Mouse (Mus musculus) embryonic fibroblast, embryonic 13.5 days (primary cell): ENCODE measurements at regions not wholly inside any gene's neighbourhood (a gene's known extent, or its start where the extent isn't known, plus 50 kb on each side); places are given as distances from the start of the nearest gene placed in this dataset.

Experiments used
- H3K27ac ChIP-seq: 2 replicates; pipeline ENCODE4 v1.5.1; 2012; ENCODE audit warnings: low read length, control low read depth, inconsistent platforms; ENCODE audit not compliant: insufficient read depth
- H3K4me1 ChIP-seq: 2 replicates; pipeline ENCODE4 v1.6.1; 2011; ENCODE audit warnings: low read length; ENCODE audit not compliant: control insufficient read depth, insufficient read depth
- H3K4me3 ChIP-seq: 2 replicates; pipeline ENCODE4 v1.5.1; 2011; ENCODE audit warnings: mild to moderate bottlenecking, control low read depth, low read length; ENCODE audit not compliant: insufficient read depth
- CTCF ChIP-seq: IDR thresholded peaks from 2 replicates; pipeline ENCODE4 v1.5.1; 2011; ENCODE audit warnings: mild to moderate bottlenecking, control low read depth, low read length, moderate library complexity, borderline replicate concordance; ENCODE audit not compliant: insufficient read depth
- POLR2A ChIP-seq: IDR thresholded peaks from 2 replicates; pipeline ENCODE4 v1.6.1; 2011; ENCODE audit warnings: low read depth, mild to moderate bottlenecking, control low read depth, low read length, moderate library complexity

GRCm38 (mm10) chr6:84514623-84515022 lies 79.1 kb downstream of the Cyp26b1 start:
- no peak overlapping the region for H3K4me3 ChIP-seq
- H3K27ac ChIP-seq, result no peak overlapping the region
- no peaks in the 10 kb centered on the region for H3K4me1 ChIP-seq

GRCm38 (mm10) chr6:84508598-84508997 lies 85.1 kb downstream of the Cyp26b1 start:
- Histone ChIP-seq H3K4me3 (no peak overlapping the region), H3K4me1 (no peaks in the 10 kb centered on the region; the same call in 1 of the 2 replicates), H3K27ac (no peak overlapping the region)
- no peak for TF ChIP-seq CTCF
- TF ChIP-seq POLR2A, result no peak

More at GRCm38 (mm10) chr6:84514623-84515022, 79.1 kb downstream of the Cyp26b1 start:
- TF ChIP-seq CTCF (no peak), POLR2A (no peak)

- TF ChIP-seq POLR2A, result no peak
- TF ChIP-seq CTCF, result no peak; the same call in 1 of the 2 replicates
- Histone ChIP-seq H3K4me3 (no peak overlapping the region), H3K27ac (no peak overlapping the region), H3K4me1 (no peaks in the 10 kb centered on the region; the same call in 1 of the 2 replicates)
Measured at GRCm38 (mm10) chr6:84506675-84507074, 87.0 kb downstream of the Cyp26b1 start.

- TF ChIP-seq CTCF, result no peak
- TF ChIP-seq POLR2A, result no peak
- Histone ChIP-seq H3K4me1 (no peaks in the 10 kb centered on the region), H3K4me3 (no peak overlapping the region), H3K27ac (no peak overlapping the region)
Measured at GRCm38 (mm10) chr6:84500255-84500886, 93.3 kb downstream of the Cyp26b1 start.

- H3K4me1 ChIP-seq, result no peaks in the 10 kb centered on the region
Measured at GRCm38 (mm10) chr6:84498076-84498475, 95.6 kb downstream of the Cyp26b1 start.

GRCm38 (mm10) chr6:84493676-84494075 lies 100.0 kb downstream of the Cyp26b1 start:
- Histone ChIP-seq H3K27ac (no peak overlapping the region), H3K4me1 (no peaks in the 10 kb centered on the region; the same call in 1 of the 2 replicates), H3K4me3 (no peak overlapping the region)
- TF ChIP-seq CTCF, result no peak
- no peak for TF ChIP-seq POLR2A

More at GRCm38 (mm10) chr6:84498076-84498475, 95.6 kb downstream of the Cyp26b1 start:
- no peak overlapping the region for H3K27ac ChIP-seq
- H3K4me3 ChIP-seq, result no peak overlapping the region
- TF ChIP-seq POLR2A, result no peak
- no peak for TF ChIP-seq CTCF

- Histone ChIP-seq H3K27ac (no peak overlapping the region), H3K4me3 (no peak overlapping the region)
- TF ChIP-seq POLR2A, result no peak
- no peak for TF ChIP-seq CTCF
Measured at GRCm38 (mm10) chr6:84493169-84493568, 100.5 kb downstream of the Cyp26b1 start.

GRCm38 (mm10) chr6:84492594-84492993 lies 101.1 kb downstream of the Cyp26b1 start:
- Histone ChIP-seq H3K4me3 (no peak overlapping the region), H3K27ac (no peak overlapping the region), H3K4me1 (no peaks in the 10 kb centered on the region; the same call in 1 of the 2 replicates)
- TF ChIP-seq POLR2A, result no peak
- no peak for TF ChIP-seq CTCF

More at GRCm38 (mm10) chr6:84493169-84493568, 100.5 kb downstream of the Cyp26b1 start:
- no peaks in the 10 kb centered on the region; the same call in 1 of the 2 replicates for H3K4me1 ChIP-seq

GRCm38 (mm10) chr6:84491106-84491505 lies 102.6 kb downstream of the Cyp26b1 start:
- H3K27ac ChIP-seq, result no peak overlapping the region
- no peak overlapping the region for H3K4me3 ChIP-seq
- TF ChIP-seq CTCF, result no peak
- TF ChIP-seq POLR2A, result no peak
- H3K4me1 ChIP-seq, result no peaks in the 10 kb centered on the region; the same call in 1 of the 2 replicates

GRCm38 (mm10) chr6:84481205-84481604 lies 112.5 kb downstream of the Cyp26b1 start:
- Histone ChIP-seq H3K4me3 (no peak overlapping the region), H3K4me1 (no peaks in the 10 kb centered on the region), H3K27ac (no peak overlapping the region)
- TF ChIP-seq CTCF, result no peak
- TF ChIP-seq POLR2A, result no peak
